Mouse (Mus musculus) brain, adult 10 weeks (tissue): ENCODE measurements around the gene Syvn1. TPM values are rescaled to one million over a fixed set of nuclear protein-coding genes. Genes with fewer than 3 reads are reported as not detected.

Experiments used
- polyA plus RNA-seq: library from polyadenylated mRNA; stranded (reverse); fragments of 350-450 nt; fragmentation: Illumina TruSeq; extraction: RNeasy Lipid Tissue Mini Kit (QIAGEN cat#74804); gene quantifications from one replicate; pipeline ENCODE4 v1.2.3, GENCODE M21; 2015; ENCODE audit warnings: low read depth, low replicate concordance

Gene Syvn1
- polyA plus RNA-seq: 33.6 TPM

GRCm38 (mm10) chr19:6046294-6047153, at the start of gene Syvn1:
TSS of gene Syvn1 (plus strand) at chr19:6046576.

GRCm38 (mm10) chr19:6015511-6016315, 30.7 kb upstream of the Syvn1 start, which contains the start of gene Capn1:
TSS of gene Capn1 (minus strand) at chr19:6015897.

GRCm38 (mm10) chr19:6057313-6058096, 11.1 kb downstream of the Syvn1 start, which contains the start of the genes Mrpl49 and Fau:
TSS of gene Mrpl49 (minus strand) at chr19:6057785.
TSS of gene Fau (plus strand) at chr19:6057844.

GRCm38 (mm10) chr19:6061021-6061533, 14.7 kb downstream of the Syvn1 start, which contains the start of gene Znhit2:
TSS of gene Znhit2 (plus strand) at chr19:6061192.

GRCm38 (mm10) chr19:6067724-6068415, 21.5 kb downstream of the Syvn1 start, which contains the start of gene Tm7sf2:
TSS of gene Tm7sf2 (minus strand) at chr19:6068373.

GRCm38 (mm10) chr19:6076564-6077393, 30.4 kb downstream of the Syvn1 start, which contains the start of gene Vps51:
TSS of gene Vps51 (minus strand) at chr19:6077231.

GRCm38 (mm10) chr19:6079983-6080480, 33.7 kb downstream of the Syvn1 start, which contains the start of gene Tmem262:
TSS of gene Tmem262 (plus strand) at chr19:6080033.

GRCm38 (mm10) chr19:6082156-6082555, 35.8 kb downstream of the Syvn1 start, which contains the start of gene Gm28374:
TSS of gene Gm28374 (minus strand) at chr19:6082256.

GRCm38 (mm10) chr19:6084478-6085248, 38.3 kb downstream of the Syvn1 start, which contains the start of the genes Zfpl1 and Cdca5:
TSS of gene Zfpl1 (minus strand) at chr19:6084956.
TSS of gene Cdca5 (plus strand) at chr19:6084983.

GRCm38 (mm10) chr19:6094119-6094518, 47.7 kb downstream of the Syvn1 start, which contains the start of gene AC131692.1:
TSS of gene AC131692.1 (plus strand) at chr19:6094419.

Other genes with a start within 250 kb of the Syvn1 start
- 14.4 TPM for gene Frmd8, start 171.3 kb upstream of the Syvn1 start, polyA plus RNA-seq
- 5.1 TPM for gene Slc25a45, start 168.8 kb upstream of the Syvn1 start, polyA plus RNA-seq
- gene Tigd3, start 152.4 kb upstream of the Syvn1 start, polyA plus RNA-seq: 3.6 TPM
- 58.0 TPM for gene Dpf2, start 133.6 kb upstream of the Syvn1 start, polyA plus RNA-seq
- 9.0 TPM for gene Cdc42ep2, start 121.8 kb upstream of the Syvn1 start, polyA plus RNA-seq
- gene Pola2, start 82.4 kb upstream of the Syvn1 start, polyA plus RNA-seq: 7.5 TPM
- not detected for gene Slc22a20, start 60.4 kb upstream of the Syvn1 start, polyA plus RNA-seq
- 17.9 TPM for gene Capn1, start 30.7 kb upstream of the Syvn1 start, polyA plus RNA-seq
- 61.3 TPM for gene Mrpl49, start 11.2 kb downstream of the Syvn1 start, polyA plus RNA-seq
- gene Fau, start 11.3 kb downstream of the Syvn1 start, polyA plus RNA-seq: 1,093 TPM
- 30.1 TPM for gene Znhit2, start 14.6 kb downstream of the Syvn1 start, polyA plus RNA-seq
- 37.3 TPM for gene Tm7sf2, start 21.8 kb downstream of the Syvn1 start, polyA plus RNA-seq
- gene Vps51, start 30.7 kb downstream of the Syvn1 start, polyA plus RNA-seq: 58.5 TPM
- not detected for gene Tmem262, start 33.5 kb downstream of the Syvn1 start, polyA plus RNA-seq
- not detected for gene Gm28374, start 35.7 kb downstream of the Syvn1 start, polyA plus RNA-seq
- 47.7 TPM for gene Zfpl1, start 38.4 kb downstream of the Syvn1 start, polyA plus RNA-seq
- 0.42 TPM for gene Cdca5, start 38.4 kb downstream of the Syvn1 start, polyA plus RNA-seq
- gene AC131692.1, start 47.8 kb downstream of the Syvn1 start, polyA plus RNA-seq: not detected
- not detected for gene Naaladl1, start 59.2 kb downstream of the Syvn1 start, polyA plus RNA-seq
- 16.8 TPM for gene Sac3d1, start 72.1 kb downstream of the Syvn1 start, polyA plus RNA-seq
- gene Snx15, start 81.7 kb downstream of the Syvn1 start, polyA plus RNA-seq: 39.0 TPM
- not detected for gene Batf2, start 94.4 kb downstream of the Syvn1 start, polyA plus RNA-seq
- gene Arl2, start 95.0 kb downstream of the Syvn1 start, polyA plus RNA-seq: 91.3 TPM
- gene Majin, start 137.8 kb downstream of the Syvn1 start, polyA plus RNA-seq: not detected
- gene Gpha2, start 179.8 kb downstream of the Syvn1 start, polyA plus RNA-seq: not detected
- gene Ppp2r5b, start 189.3 kb downstream of the Syvn1 start, polyA plus RNA-seq: 120 TPM
- gene Atg2a, start 195.1 kb downstream of the Syvn1 start, polyA plus RNA-seq: 18.9 TPM
- gene Ehd1, start 230.1 kb downstream of the Syvn1 start, polyA plus RNA-seq: 27.8 TPM